In genomic region chr6:106822329-106822728, GRCm38 (mm10) we compare ENCODE assay signal across 8 mouse cellular contexts. TPM values are rescaled to one million over a fixed set of nuclear protein-coding genes. Genes with fewer than 3 reads are reported as not detected.
DNase-seq lines count a peak whose midpoint lies in the region; ATAC-seq lines count a peak whose summit lies in the region.

No protein-coding gene starts in this region.

- H3K4me2 ChIP-seq in limb, embryonic 13.5 days (replicated peaks), result no peak overlapping the region

- H3K4me3 ChIP-seq in limb, embryonic 13.5 days, result no peak overlapping the region
- no peak overlapping the region for H3K4me3 ChIP-seq in limb, embryonic 10.5 days

- DNase-seq in limb, embryonic 10.5 days (ENCODE audit: low spot score), result no peak
- peak; percentile 88 for DNase-seq in brain, adult 2 months (ENCODE audit: low read depth, low spot score)
- DNase-seq in embryo, embryonic 10.5 days (ENCODE audit: low spot score), result peak; percentile 61
- DNase-seq in left cerebral cortex, postnatal 14 days (ENCODE audit: low spot score in 2 of 2), result peak; percentile 68 to 73
- DNase-seq in c-Kit-positive CD71-positive TER-119-positive erythroid progenitor cells, embryonic 14.5 days (ENCODE audit: low spot score), result no peak
- no peak for DNase-seq in urinary bladder, postnatal 25 days (ENCODE audit: low spot score)
- DNase-seq in heart, postnatal 36 days, result no peak

- 63% methylated on average over 1 of the region's 1 CpGs for WGBS in limb, embryonic 13.5 days
- WGBS in limb, embryonic 10.5 days, result 59% methylated on average over 1 of the region's 1 CpGs

- no peaks in the 10 kb centered on the region for H3K36me3 ChIP-seq in limb, embryonic 13.5 days
- H3K36me3 ChIP-seq in limb, embryonic 10.5 days, result no peaks in the 10 kb centered on the region

- no peak overlapping the region for H3K9ac ChIP-seq in limb, embryonic 13.5 days

- intact Hi-C loops in left cerebral cortex, postnatal 14 days (cut with DNase I), result loop anchor here (5.0 to 10.0 kb wide), 2 partner anchors 712 to 1235 kb away; no protein-coding TSS in a partner anchor
- intact Hi-C loops in heart, postnatal 36 days (cut with DNase I), result no loop called here

- peak; percentile 45; the same call in 1 of the 2 replicates for ATAC-seq in limb, embryonic 13.5 days (ENCODE audit: low FRiP score, low read depth)

- no peaks in the 10 kb centered on the region for H3K9me3 ChIP-seq in limb, embryonic 13.5 days
- no peaks in the 10 kb centered on the region for H3K9me3 ChIP-seq in limb, embryonic 10.5 days (replicated peaks)

- H3K27ac ChIP-seq in limb, embryonic 13.5 days, result no peak overlapping the region
- H3K27ac ChIP-seq in limb, embryonic 10.5 days, result no peak overlapping the region

- no peaks in the 10 kb centered on the region for H3K4me1 ChIP-seq in limb, embryonic 13.5 days
- H3K4me1 ChIP-seq in limb, embryonic 10.5 days, result no peaks in the 10 kb centered on the region

- H3K27me3 ChIP-seq in limb, embryonic 13.5 days, result no peaks in the 10 kb centered on the region
- H3K27me3 ChIP-seq in limb, embryonic 10.5 days (ENCODE audit: low read depth, poor library complexity, severe bottlenecking), result no peaks in the 10 kb centered on the region

RNA-seq across cellular contexts. Expression of gene Crbn, which starts 22.5 kb away (rescaled TPM):
- polyA plus RNA-seq in limb, embryonic 13.5 days (2015; fragmentation: Nextera tagmentation; extraction: Ambion mirVana), result 49.7 and 51.3 TPM in 2 replicates
- polyA plus RNA-seq in limb, embryonic 10.5 days (2016; fragmentation: Nextera tagmentation; extraction: Ambion mirVana), result 39.0 and 44.5 TPM in 2 replicates
- total RNA-seq in left cerebral cortex, postnatal 14 days (2021), result 10 to 100 TPM; 86.3 to 87.5 TPM
- 10 to 100 TPM; 54.4 to 60.4 TPM for total RNA-seq in heart, postnatal 36 days (2021)

RNA-seq across cellular contexts. Expression of gene Trnt1, which starts 53.4 kb away (rescaled TPM):
- 63.7 and 66.9 TPM in 2 replicates for polyA plus RNA-seq in limb, embryonic 13.5 days (2015; fragmentation: Nextera tagmentation; extraction: Ambion mirVana)
- polyA plus RNA-seq in limb, embryonic 10.5 days (2016; fragmentation: Nextera tagmentation; extraction: Ambion mirVana), result 66.4 and 68.5 TPM in 2 replicates
- 10 to 100 TPM; 52.5 to 55.3 TPM for total RNA-seq in left cerebral cortex, postnatal 14 days (2021)
- total RNA-seq in heart, postnatal 36 days (2021), result 10 to 100 TPM; 37.7 to 40.5 TPM

Comparison
In these comparisons a context has a peak if more than half of its experiments do, and no peak if none do; other contexts are left out.
1. DNase-seq: peak in brain, adult 2 months (single experiment), embryo, embryonic 10.5 days (single experiment) and left cerebral cortex, postnatal 14 days (2 of 2); none in limb, embryonic 10.5 days (single experiment), c-Kit-positive CD71-positive TER-119-positive erythroid progenitor cells, embryonic 14.5 days (single experiment), urinary bladder, postnatal 25 days (single experiment) and heart, postnatal 36 days (0 of 2).